Mouse (Mus musculus): ENCODE measurements around the gene Adarb1.

The Adarb1 gene

GRCm38 (mm10) chr10:77294691-77295090, 123.4 kb downstream of the Adarb1 start:
- in situ Hi-C loops (cut with MboI; ENCODE audit: low pct_unique_long_range_greater_than_20kb in 1 of 2, low sequenced_read_pairs in 2 of 2, unreplicated experiment in 1 of 2), result loop anchor here in 1 of 2 experiments (25.0 kb wide), 1 partner anchor 193 kb away; no protein-coding TSS in a partner anchor

GRCm38 (mm10) chr10:77290624-77291366, 127.3 kb downstream of the Adarb1 start:
- in situ Hi-C loops (cut with MboI; ENCODE audit: low pct_unique_long_range_greater_than_20kb in 1 of 2, low sequenced_read_pairs in 2 of 2, unreplicated experiment in 1 of 2), result loop anchor here in 1 of 2 experiments (25.0 kb wide), 1 partner anchor 197 kb away; no protein-coding TSS in a partner anchor

- in situ Hi-C loops (cut with MboI; ENCODE audit: low pct_unique_long_range_greater_than_20kb in 1 of 2, low sequenced_read_pairs in 2 of 2, unreplicated experiment in 1 of 2), result loop anchor here (10.0 to 25.0 kb wide), 2 partner anchors 198 to 225 kb away; partner anchors contain the start of gene Fam207a (in 1 of the 2)
These were observed 128.5 kb downstream of the Adarb1 start for GRCm38 (mm10) chr10:77289559-77289958.

- in situ Hi-C loops (cut with MboI; ENCODE audit: low pct_unique_long_range_greater_than_20kb in 1 of 2, low sequenced_read_pairs in 2 of 2, unreplicated experiment in 1 of 2), result loop anchor here (10.0 to 25.0 kb wide), 2 partner anchors 199 to 226 kb away; partner anchors contain the start of gene Fam207a (in 1 of the 2)
These were observed 129.4 kb downstream of the Adarb1 start for GRCm38 (mm10) chr10:77288639-77289195.

- in situ Hi-C loops (cut with MboI; ENCODE audit: low pct_unique_long_range_greater_than_20kb in 1 of 2, low sequenced_read_pairs in 2 of 2, unreplicated experiment in 1 of 2), result loop anchor here (10.0 to 25.0 kb wide), 2 partner anchors 200 to 227 kb away; partner anchors contain the start of gene Fam207a (in 1 of the 2)
These were observed 130.4 kb downstream of the Adarb1 start for GRCm38 (mm10) chr10:77287626-77288025.

- in situ Hi-C loops (cut with MboI; ENCODE audit: low pct_unique_long_range_greater_than_20kb in 1 of 2, low sequenced_read_pairs in 2 of 2, unreplicated experiment in 1 of 2), result loop anchor here (10.0 to 25.0 kb wide), 2 partner anchors 202 to 230 kb away; partner anchors contain the start of gene Fam207a (in 1 of the 2)
These were observed 133.2 kb downstream of the Adarb1 start for GRCm38 (mm10) chr10:77284832-77285231.

GRCm38 (mm10) chr10:77282822-77283221, 135.2 kb downstream of the Adarb1 start:
- in situ Hi-C loops (cut with MboI; ENCODE audit: low pct_unique_long_range_greater_than_20kb in 1 of 2, low sequenced_read_pairs in 2 of 2, unreplicated experiment in 1 of 2), result loop anchor here (10.0 to 25.0 kb wide), 2 partner anchors 204 to 232 kb away; partner anchors contain the start of gene Fam207a (in 1 of the 2)

- in situ Hi-C loops (cut with MboI; ENCODE audit: low pct_unique_long_range_greater_than_20kb in 1 of 2, low sequenced_read_pairs in 2 of 2, unreplicated experiment in 1 of 2), result loop anchor here (10.0 to 25.0 kb wide), 2 partner anchors 205 to 233 kb away; partner anchors contain the start of gene Fam207a (in 1 of the 2)
These were observed 136.0 kb downstream of the Adarb1 start for GRCm38 (mm10) chr10:77282085-77282484.

GRCm38 (mm10) chr10:77273798-77274197, 144.3 kb downstream of the Adarb1 start:
- in situ Hi-C loops (cut with MboI; ENCODE audit: low pct_unique_long_range_greater_than_20kb in 1 of 2, low sequenced_read_pairs in 2 of 2, unreplicated experiment in 1 of 2), result no loop called here

- in situ Hi-C loops (cut with MboI; ENCODE audit: low pct_unique_long_range_greater_than_20kb in 1 of 2, low sequenced_read_pairs in 2 of 2, unreplicated experiment in 1 of 2), result no loop called here
These were observed 144.9 kb downstream of the Adarb1 start for GRCm38 (mm10) chr10:77272980-77273730.

- in situ Hi-C loops (cut with MboI; ENCODE audit: low pct_unique_long_range_greater_than_20kb in 1 of 2, low sequenced_read_pairs in 2 of 2, unreplicated experiment in 1 of 2), result no loop called here
These were observed 148.9 kb downstream of the Adarb1 start for GRCm38 (mm10) chr10:77269129-77269528.

- in situ Hi-C loops (cut with MboI; ENCODE audit: low pct_unique_long_range_greater_than_20kb in 1 of 2, low sequenced_read_pairs in 2 of 2, unreplicated experiment in 1 of 2), result no loop called here
These were observed 151.0 kb downstream of the Adarb1 start for GRCm38 (mm10) chr10:77267027-77267426.

GRCm38 (mm10) chr10:77266281-77266680, 151.8 kb downstream of the Adarb1 start:
- in situ Hi-C loops (cut with MboI; ENCODE audit: low pct_unique_long_range_greater_than_20kb in 1 of 2, low sequenced_read_pairs in 2 of 2, unreplicated experiment in 1 of 2), result no loop called here

- in situ Hi-C loops (cut with MboI; ENCODE audit: low pct_unique_long_range_greater_than_20kb in 1 of 2, low sequenced_read_pairs in 2 of 2, unreplicated experiment in 1 of 2), result no loop called here
These were observed 157.7 kb downstream of the Adarb1 start for GRCm38 (mm10) chr10:77260166-77260875.

GRCm38 (mm10) chr10:77258704-77259621, 159.1 kb downstream of the Adarb1 start, which contains the start of gene Pofut2:
TSS of gene Pofut2 (plus strand) at chr10:77259218.
- in situ Hi-C loops (cut with MboI; ENCODE audit: low pct_unique_long_range_greater_than_20kb in 1 of 2, low sequenced_read_pairs in 2 of 2, unreplicated experiment in 1 of 2), result no loop called here

- in situ Hi-C loops (cut with MboI; ENCODE audit: low pct_unique_long_range_greater_than_20kb in 1 of 2, low sequenced_read_pairs in 2 of 2, unreplicated experiment in 1 of 2), result no loop called here
These were observed 160.0 kb downstream of the Adarb1 start for GRCm38 (mm10) chr10:77258041-77258590.

GRCm38 (mm10) chr10:77255676-77256075, 162.4 kb downstream of the Adarb1 start:
- in situ Hi-C loops (cut with MboI; ENCODE audit: low pct_unique_long_range_greater_than_20kb in 1 of 2, low sequenced_read_pairs in 2 of 2, unreplicated experiment in 1 of 2), result no loop called here

Measured in mouse embryonic stem cell (cell line).